In the genomic region with DNA sequence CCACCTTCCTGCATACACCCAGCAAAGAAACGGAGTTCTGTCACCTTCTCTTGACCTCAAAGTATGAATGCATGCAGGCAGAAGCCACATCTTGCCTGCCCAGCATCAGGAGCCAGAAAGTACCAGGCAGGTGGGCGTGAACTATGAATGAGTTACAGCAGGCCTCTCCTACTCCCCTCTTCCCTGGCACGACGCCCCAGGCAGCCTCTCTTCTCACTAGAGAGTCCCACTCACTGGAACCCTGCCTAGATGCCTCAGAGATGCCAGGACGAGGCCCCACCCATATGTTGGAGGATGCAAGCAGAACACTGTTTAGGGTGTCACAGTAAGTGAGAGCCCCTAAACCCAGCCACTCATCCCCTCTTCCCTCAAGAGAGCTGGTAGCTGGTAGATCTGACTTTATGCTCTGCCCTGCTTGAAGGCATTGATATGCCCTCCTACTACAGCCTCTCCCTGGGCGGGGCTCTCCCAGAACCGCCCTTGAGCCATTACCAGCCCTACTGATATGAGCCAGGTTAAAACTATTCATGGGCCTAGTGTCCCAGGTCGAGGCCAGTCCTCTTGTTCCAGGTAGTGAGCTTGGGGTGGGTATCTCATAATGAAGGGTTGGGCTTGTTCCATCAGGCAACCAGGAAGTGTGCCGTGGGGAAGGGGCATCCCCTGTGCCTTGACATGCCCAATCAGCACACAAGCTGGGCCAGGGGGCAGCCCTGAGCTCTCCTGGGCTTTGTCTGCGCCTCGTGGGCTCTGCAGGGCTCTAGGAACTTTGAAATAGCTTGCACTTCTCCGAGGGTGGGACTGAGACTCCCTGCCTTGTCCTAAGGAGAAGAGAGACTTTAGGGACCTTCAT, we compare ENCODE assay signal across 8 mouse cellular contexts. TPM values are rescaled to one million over a fixed set of nuclear protein-coding genes. Genes with fewer than 3 reads are reported as not detected.
DNase-seq lines count a peak whose midpoint lies in the region; ATAC-seq and TF ChIP-seq lines count a peak whose summit lies in the region.

No protein-coding gene starts in this region.

- ATAC-seq in neural tube, embryonic 14.5 days (ENCODE audit: low read depth): 0 out of 2 replicates have a peak, but pooled peaks have one; percentile 41
- peak; percentile 79 for ATAC-seq in liver, embryonic 15.5 days (ENCODE audit: insufficient read depth)

- peak; percentile 48 for DNase-seq in adrenal gland, postnatal 14 days
- no peak for DNase-seq in adrenal gland, postnatal 10 days
- DNase-seq in neural tube, embryonic 10.5 days (ENCODE audit: extremely low spot score, low spot score): no peak
- peak; percentile 46 to 63 for DNase-seq in kidney, postnatal 4 days
- DNase-seq in natural killer cell, adult 2 months (ENCODE audit: low spot score in 2 of 2): no peak

- TF ChIP-seq CTCF in small intestine, adult 2 months (IDR thresholded peaks at IDR 0.05; ENCODE audit: extremely low read depth, insufficient read length, insufficient replicate concordance, low read depth, low read length): no peak

- H3K27me3 ChIP-seq in neural tube, embryonic 14.5 days (ENCODE audit: control insufficient read depth, insufficient read depth, low read length): no peaks in the 10 kb centered on the region
- H3K27me3 ChIP-seq in liver, embryonic 15.5 days: no peaks in the 10 kb centered on the region
- H3K27me3 ChIP-seq in small intestine, adult 2 months (ENCODE audit: control insufficient read depth, insufficient read depth, low read length): no peaks in the 10 kb centered on the region

- no peak overlapping the region for H3K9ac ChIP-seq in neural tube, embryonic 14.5 days (replicated peaks; ENCODE audit: low read depth, low read length)
- H3K9ac ChIP-seq in liver, embryonic 15.5 days: peak overlapping the region; percentile 54

- no peak overlapping the region for H3K4me2 ChIP-seq in neural tube, embryonic 14.5 days (ENCODE audit: low read depth, low read length)
- peak overlapping the region; percentile 69 for H3K4me2 ChIP-seq in liver, embryonic 15.5 days

- 0 out of 2 replicates have a peak, but pooled peaks cover 6% of the 10 kb centered on the region for H3K36me3 ChIP-seq in neural tube, embryonic 14.5 days (ENCODE audit: control insufficient read depth, insufficient read depth, low read length)
- H3K36me3 ChIP-seq in liver, embryonic 15.5 days (replicated peaks): peaks cover 78% of the 10 kb centered on the region
- H3K36me3 ChIP-seq in small intestine, adult 2 months (ENCODE audit: control insufficient read depth, insufficient read depth, low read length): peaks cover 13% of the 10 kb centered on the region

- H3K4me1 ChIP-seq in neural tube, embryonic 14.5 days (ENCODE audit: control insufficient read depth, insufficient read depth, low read length): no peaks in the 10 kb centered on the region; the same call in 1 of the 2 replicates
- H3K4me1 ChIP-seq in liver, embryonic 15.5 days (replicated peaks): peaks cover 99% of the 10 kb centered on the region
- peaks cover 53% of the 10 kb centered on the region for H3K4me1 ChIP-seq in small intestine, adult 2 months (ENCODE audit: control insufficient read depth, insufficient read depth, insufficient read length, low read length)

- no peak overlapping the region for H3K4me3 ChIP-seq in neural tube, embryonic 14.5 days (ENCODE audit: low read depth, low read length)
- H3K4me3 ChIP-seq in liver, embryonic 15.5 days (replicated peaks): peak overlapping the region; percentile 32
- H3K4me3 ChIP-seq in small intestine, adult 2 months (ENCODE audit: low read depth, low read length): no peak overlapping the region

- 87% methylated on average over 12 of the region's 12 CpGs for WGBS in neural tube, embryonic 14.5 days
- WGBS in liver, embryonic 15.5 days (ENCODE audit: insufficient replicate concordance): 45% methylated on average over 12 of the region's 12 CpGs
- WGBS in small intestine, adult 2 months: 25% methylated on average over 12 of the region's 12 CpGs

- no peak for TF ChIP-seq POLR2A in small intestine, adult 2 months (IDR thresholded peaks at IDR 0.05; ENCODE audit: low read depth, low read length)

- no peak overlapping the region for H3K27ac ChIP-seq in neural tube, embryonic 14.5 days (ENCODE audit: low read depth, low read length)
- H3K27ac ChIP-seq in liver, embryonic 15.5 days (replicated peaks): peak overlapping the region; percentile 97
- peak overlapping the region; percentile 94 for H3K27ac ChIP-seq in small intestine, adult 2 months (ENCODE audit: insufficient read depth, low read depth, low read length)

- H3K9me3 ChIP-seq in neural tube, embryonic 14.5 days (ENCODE audit: control insufficient read depth, low read length): no peaks in the 10 kb centered on the region
- no peaks in the 10 kb centered on the region for H3K9me3 ChIP-seq in liver, embryonic 15.5 days (replicated peaks)

RNA-seq across cellular contexts. Expression of a gene that starts 27.4 kb away (rescaled TPM):
- 71.6 and 89.0 TPM in 2 replicates for total RNA-seq in adrenal gland, postnatal 14 days (2021)
- total RNA-seq in adrenal gland, postnatal 10 days (2021): 10 to 100 TPM; 56.2 to 62.9 TPM
- polyA plus RNA-seq in neural tube, embryonic 14.5 days (2014; fragmentation: Nextera tagmentation; extraction: Ambion mirVana): 17.7 and 18.1 TPM in 2 replicates
- polyA plus RNA-seq in liver, embryonic 15.5 days (2015; fragmentation: Nextera tagmentation; extraction: Ambion mirVana): 13.2 and 17.4 TPM in 2 replicates
- polyA plus RNA-seq in small intestine, adult 2 months (2012; rRNA removed): 33.9 and 53.7 TPM in 2 replicates

Comparison
In these comparisons a context has a peak if more than half of its experiments do, and no peak if none do; other contexts are left out.
1. DNase-seq: peak in adrenal gland, postnatal 14 days (single experiment) and kidney, postnatal 4 days (2 of 2); none in adrenal gland, postnatal 10 days (single experiment), neural tube, embryonic 10.5 days (single experiment) and natural killer cell, adult 2 months (0 of 2).